Mouse (Mus musculus): ENCODE measurements around the gene Rundc1. TPM values are rescaled to one million over a fixed set of nuclear protein-coding genes. Genes with fewer than 3 reads are reported as not detected.
"Not testable (repeated sequence)": the region's sequence is repeated elsewhere in the genome, so short reads cannot be mapped to it uniquely, and the experiment has no call there.

Rundc1 gene
- total RNA-seq, 2 experiments from 2014 or later, result 29.7 to 30.1 TPM

GRCm38 (mm10) chr11:101465101-101465868 is 40.4 kb downstream of the Rundc1 start:
- DNase-seq (ENCODE audit: low spot score in 2 of 2), result peak in 1 of 2 experiments; percentile 34

- peak; percentile 34 to 57 for DNase-seq (ENCODE audit: low spot score in 2 of 2)
These were observed 41.1 kb downstream of the Rundc1 start, which contains the start of gene Vat1 for GRCm38 (mm10) chr11:101465869-101466551. Gene Vat1, minus strand, starts transcription at chr11:101466230.

GRCm38 (mm10) chr11:101466552-101466950 is 41.7 kb downstream of the Rundc1 start:
- not testable (repeated sequence) for DNase-seq (ENCODE audit: low spot score in 2 of 2)

GRCm38 (mm10) chr11:101467477-101468262 is 42.8 kb downstream of the Rundc1 start:
- DNase-seq (ENCODE audit: low spot score in 2 of 2), result peak; percentile 76 to 84

- no peak for DNase-seq (ENCODE audit: low spot score in 2 of 2)
These were observed 43.4 kb downstream of the Rundc1 start for GRCm38 (mm10) chr11:101468263-101468688.

- DNase-seq (ENCODE audit: low spot score in 2 of 2), result no peak
These were observed 43.8 kb downstream of the Rundc1 start for GRCm38 (mm10) chr11:101468731-101469130.

- DNase-seq (ENCODE audit: low spot score in 2 of 2), result no peak
These were observed 44.3 kb downstream of the Rundc1 start for GRCm38 (mm10) chr11:101469155-101469554.

GRCm38 (mm10) chr11:101470206-101470605 is 45.3 kb downstream of the Rundc1 start:
- DNase-seq (ENCODE audit: low spot score in 2 of 2), result no peak

- peak in 1 of 2 experiments; percentile 49 for DNase-seq (ENCODE audit: low spot score in 2 of 2)
These were observed 47.0 kb downstream of the Rundc1 start for GRCm38 (mm10) chr11:101471926-101472325.

GRCm38 (mm10) chr11:101472336-101472735 is 47.5 kb downstream of the Rundc1 start:
- DNase-seq (ENCODE audit: low spot score in 2 of 2), result peak in 1 of 2 experiments; percentile 75

- DNase-seq (ENCODE audit: low spot score in 2 of 2), result not testable (repeated sequence)
These were observed 48.8 kb downstream of the Rundc1 start for GRCm38 (mm10) chr11:101473686-101474085.

GRCm38 (mm10) chr11:101474298-101474697 is 49.4 kb downstream of the Rundc1 start:
- DNase-seq (ENCODE audit: low spot score in 2 of 2), result no peak

- DNase-seq (ENCODE audit: low spot score in 2 of 2), result not testable (repeated sequence)
These were observed 51.5 kb downstream of the Rundc1 start for GRCm38 (mm10) chr11:101476361-101476760.

- DNase-seq (ENCODE audit: low spot score in 2 of 2), result no peak
These were observed 52.3 kb downstream of the Rundc1 start for GRCm38 (mm10) chr11:101477194-101477551.

GRCm38 (mm10) chr11:101477552-101478211 is 52.8 kb downstream of the Rundc1 start:
- peak; percentile 37 to 86 for DNase-seq (ENCODE audit: low spot score in 2 of 2)

GRCm38 (mm10) chr11:101479171-101479635 is 54.3 kb downstream of the Rundc1 start:
- peak in 1 of 2 experiments; percentile 60 for DNase-seq (ENCODE audit: low spot score in 2 of 2)

- no peak for DNase-seq (ENCODE audit: low spot score in 2 of 2)
These were observed 56.0 kb downstream of the Rundc1 start for GRCm38 (mm10) chr11:101480912-101481311.

- no peak for DNase-seq (ENCODE audit: low spot score in 2 of 2)
These were observed 58.9 kb downstream of the Rundc1 start for GRCm38 (mm10) chr11:101483804-101484203.

GRCm38 (mm10) chr11:101484245-101484644 is 59.4 kb downstream of the Rundc1 start:
- no peak for DNase-seq (ENCODE audit: low spot score in 2 of 2)

GRCm38 (mm10) chr11:101484814-101485213 is 59.9 kb downstream of the Rundc1 start:
- DNase-seq (ENCODE audit: low spot score in 2 of 2), result no peak
